Mouse (Mus musculus) common myeloid progenitor, adult 5-6 weeks (primary cell): ENCODE results near the gene Fthl17b. TPM values are rescaled to one million over a fixed set of nuclear protein-coding genes. Genes with fewer than 3 reads are reported as not detected.
A peak's percentile ranks its signal among the peaks of the same experiment; 100 is the strongest.
"Not testable (repeated sequence)": the region's sequence is repeated elsewhere in the genome, so short reads cannot be mapped to it uniquely, and the experiment has no call there.

Source experiments
- ATAC-seq: replicated peaks from 2 replicates; pipeline ENCODE4 v1.8.0; 2016; ENCODE audit warnings: low read depth, mild to moderate bottlenecking, moderate TSS enrichment, inconsistent platforms; ENCODE audit not compliant: poor library complexity, severe bottlenecking
- total RNA-seq: library from RNA; stranded (forward); fragments of 200-1000, 187-1606 nt; gene quantifications from 2 replicates; pipeline ENCODE4 v1.2.3, GENCODE M21; 2017

Fthl17b gene
- not detected in 2 replicates for total RNA-seq

DNA sequence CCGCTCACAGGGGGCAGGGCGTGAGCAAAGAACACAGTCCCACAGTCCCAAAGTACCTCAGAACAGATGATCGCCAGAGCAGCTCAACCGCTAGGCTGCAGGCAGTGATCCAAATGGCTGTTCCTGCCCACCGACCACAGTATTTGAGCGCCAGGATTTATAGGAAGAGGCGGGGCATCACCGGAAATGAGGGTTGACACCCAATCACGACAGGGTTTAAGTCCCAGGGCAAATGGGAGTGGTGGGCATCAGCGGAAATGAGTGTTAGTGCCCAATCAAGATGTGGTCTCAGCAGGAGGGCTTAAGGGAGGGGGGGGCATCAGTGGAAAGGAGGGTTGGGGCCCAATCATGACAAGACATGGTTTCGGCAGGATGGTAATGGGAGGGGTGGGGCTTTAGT, at the start of gene Fthl17b:
Fthl17b (minus strand) TSS at position 101 of the 400 bp plus-strand sequence.
- ATAC-seq, result not testable (repeated sequence)

DNA sequence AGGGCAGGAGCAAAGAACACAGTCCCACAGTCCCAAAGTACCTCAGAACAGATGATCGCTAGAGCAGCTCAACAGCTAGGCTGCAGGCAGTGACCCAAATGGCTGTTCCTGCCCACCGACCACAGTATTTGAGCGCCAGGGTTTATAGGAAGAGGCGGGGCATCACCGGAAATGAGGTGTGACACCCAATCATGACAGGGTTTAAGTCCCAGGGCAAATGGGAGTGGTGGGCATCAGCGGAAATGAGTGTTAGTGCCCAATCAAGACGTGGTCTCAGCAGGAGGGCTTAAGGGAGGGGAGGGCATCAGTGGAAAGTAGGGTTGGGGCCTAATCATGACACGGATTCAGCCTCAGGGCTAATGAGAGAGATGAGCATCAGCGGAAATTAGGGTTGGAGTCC, 23.9 kb upstream of the Fthl17b start, which contains the start of gene Fthl17d:
Fthl17d (minus strand) TSS at position 101 of the 400 bp plus-strand sequence.
- not testable (repeated sequence) for ATAC-seq

DNA sequence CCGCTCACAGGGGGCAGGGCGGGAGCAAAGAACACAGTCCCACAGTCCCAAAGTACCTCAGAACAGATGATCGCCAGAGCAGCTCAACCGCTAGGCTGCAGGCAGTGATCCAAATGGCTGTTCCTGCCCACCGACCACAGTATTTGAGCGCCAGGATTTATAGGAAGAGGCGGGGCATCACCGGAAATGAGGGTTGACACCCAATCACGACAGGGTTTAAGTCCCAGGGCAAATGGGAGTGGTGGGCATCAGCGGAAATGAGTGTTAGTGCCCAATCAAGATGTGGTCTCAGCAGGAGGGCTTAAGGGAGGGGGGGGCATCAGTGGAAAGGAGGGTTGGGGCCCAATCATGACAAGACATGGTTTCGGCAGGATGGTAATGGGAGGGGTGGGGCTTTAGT, 13.7 kb upstream of the Fthl17b start, which contains the start of gene Fthl17c:
Fthl17c (minus strand) TSS at position 101 of the 400 bp plus-strand sequence.
- ATAC-seq, result not testable (repeated sequence)

DNA sequence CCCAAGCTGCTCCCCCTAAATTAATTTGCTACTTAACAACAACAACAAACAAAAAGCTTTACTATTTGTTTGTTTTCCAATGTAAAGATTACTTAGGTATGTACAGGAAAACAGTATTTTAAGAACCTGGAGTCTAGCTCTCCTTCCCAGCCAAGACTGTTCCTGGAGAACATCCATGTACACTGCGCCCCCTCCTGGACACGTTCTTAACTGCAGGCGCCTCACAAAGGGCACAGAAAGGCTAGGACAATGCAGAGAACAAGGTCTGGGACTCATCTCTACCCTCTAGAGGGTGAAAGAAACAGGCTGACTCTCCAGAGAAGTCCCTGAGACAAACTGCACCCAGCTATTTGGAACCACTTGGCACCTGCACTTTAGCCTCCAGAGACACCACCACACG, 1.8 kb upstream of the Fthl17b start:
- ATAC-seq, result not testable (repeated sequence)

DNA sequence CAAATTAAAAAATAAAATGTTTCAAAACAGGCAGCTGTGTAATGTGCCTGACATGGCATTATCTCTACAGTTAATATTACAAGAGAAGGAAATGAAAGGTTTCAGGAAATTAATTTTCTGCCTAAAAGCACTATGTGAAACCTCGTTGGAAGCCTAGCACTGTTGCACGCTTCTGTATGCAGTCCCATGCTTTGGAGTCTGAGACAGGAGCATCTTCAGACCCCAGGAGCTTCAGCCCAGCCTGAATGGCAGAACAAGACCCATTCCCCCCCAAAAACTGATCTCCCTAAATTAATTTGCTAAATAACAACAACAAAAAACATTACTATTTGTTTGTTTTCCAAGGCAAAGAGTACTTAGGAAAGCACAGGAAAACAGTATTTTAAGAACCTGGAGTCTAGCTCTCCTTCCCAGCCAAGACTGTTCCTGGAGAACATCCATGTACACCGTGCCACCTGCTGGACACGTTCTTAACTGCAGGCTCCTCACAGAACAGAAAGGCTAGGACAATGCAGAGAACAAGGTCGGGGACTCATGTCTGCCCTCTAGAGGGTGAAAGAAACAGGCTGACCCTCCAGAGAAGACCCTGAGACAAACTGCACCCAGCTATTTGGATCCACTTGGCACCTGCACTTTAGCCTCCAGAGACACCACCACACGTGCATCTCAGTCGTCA, 14.5 kb downstream of the Fthl17b start:
- peak; percentile 63; the same call in 1 of the 2 replicates for ATAC-seq

DNA sequence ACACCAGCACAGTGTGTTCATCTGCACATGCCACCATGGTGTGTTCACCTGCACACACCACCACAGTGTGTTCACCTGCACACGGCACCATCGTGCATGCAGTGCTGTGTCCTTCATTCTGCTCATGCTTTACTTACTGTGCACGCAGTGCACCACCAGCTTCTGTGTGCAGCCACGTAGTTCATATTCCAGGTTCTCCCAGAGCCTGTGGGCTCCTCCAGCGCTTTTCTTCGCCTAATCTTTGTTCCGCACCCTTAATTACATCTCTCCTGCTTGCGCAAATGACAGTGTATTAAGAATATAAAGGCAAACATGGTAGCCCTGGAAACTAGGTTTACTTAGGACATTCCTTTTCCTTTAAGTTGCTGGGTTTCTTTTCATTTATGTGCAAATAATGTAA, 18.7 kb downstream of the Fthl17b start:
- no peak for ATAC-seq

DNA sequence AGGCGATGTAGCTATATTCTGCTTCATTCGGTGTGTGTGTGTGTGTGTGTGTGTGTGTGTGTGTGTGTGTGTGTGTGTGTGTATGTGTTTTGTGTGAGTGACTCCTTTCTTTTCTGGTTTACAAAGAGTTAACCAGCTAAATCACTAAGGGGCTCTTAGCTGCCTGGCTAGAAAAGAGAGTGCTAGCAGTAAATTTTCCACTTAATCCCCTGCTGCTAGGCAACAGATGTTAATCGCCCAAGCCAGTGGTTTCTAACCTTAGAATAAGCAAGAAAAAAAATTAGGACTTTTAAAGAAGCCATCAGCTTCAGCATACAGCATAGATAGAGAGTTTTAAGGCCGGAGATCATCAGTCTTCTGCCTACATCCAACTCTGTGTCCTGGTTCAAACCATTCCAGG, 35.5 kb downstream of the Fthl17b start:
- ATAC-seq, result no peak

DNA sequence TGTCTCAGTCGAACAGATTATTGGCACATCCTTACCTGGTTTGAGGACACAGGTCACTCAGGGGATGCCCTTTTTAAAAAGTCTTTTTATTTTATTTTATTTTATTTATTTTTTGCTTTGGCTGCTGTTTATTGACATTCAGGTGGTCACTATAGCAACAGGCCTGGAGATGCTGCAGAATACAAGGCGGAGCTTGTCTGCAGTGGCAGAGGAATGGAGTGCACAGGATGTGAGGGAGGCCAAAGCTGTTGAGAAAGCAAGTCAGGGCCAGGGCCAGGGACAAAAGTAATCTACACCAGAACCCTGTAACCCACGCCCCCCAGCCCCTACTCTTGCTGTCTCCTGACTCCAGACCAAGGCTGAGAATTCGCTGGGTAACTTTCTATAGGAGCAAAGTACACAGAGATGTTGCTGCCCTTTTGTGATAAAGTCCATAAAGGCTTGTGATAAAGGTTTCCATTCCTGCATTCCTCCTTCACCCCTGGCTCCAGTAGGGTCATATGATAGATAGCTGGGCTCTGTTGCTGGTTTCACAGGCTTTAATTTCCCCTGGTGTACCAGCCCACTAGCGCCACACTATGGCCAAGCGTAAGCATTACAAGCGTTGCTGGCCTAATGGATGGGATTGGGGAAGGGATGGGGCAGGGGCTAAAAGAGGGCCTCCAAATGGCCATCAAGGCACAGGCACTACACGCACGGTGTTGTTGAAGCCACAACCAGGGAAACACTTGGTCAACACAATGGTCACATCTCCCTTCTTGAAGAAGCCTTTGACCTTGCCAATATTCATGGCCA, 40.8 kb downstream of the Fthl17b start:
- peak; percentile 58; the same call in 1 of the 2 replicates for ATAC-seq

DNA sequence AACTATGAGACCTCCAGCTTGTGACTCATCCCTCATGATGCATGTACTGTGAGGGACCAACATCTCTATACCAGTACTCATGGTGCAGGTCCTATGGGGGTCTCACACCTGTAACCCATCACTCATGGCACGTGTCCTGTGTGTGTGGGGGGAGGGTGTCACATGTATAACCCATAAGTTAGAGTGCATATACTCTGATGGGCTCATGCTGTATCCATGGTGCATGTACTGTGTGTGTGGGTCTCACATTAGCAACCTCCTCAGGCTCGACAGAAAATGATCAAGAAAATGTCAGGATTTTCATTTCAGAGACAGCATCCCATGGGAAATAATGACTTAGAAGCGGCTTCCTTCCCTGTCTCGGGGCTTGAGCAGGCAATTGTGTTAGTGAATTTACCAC, 41.7 kb downstream of the Fthl17b start:
- no peak for ATAC-seq

Other genes starting within 250 kb of the Fthl17b start
- gene Ssx9, start 214.5 kb downstream of the Fthl17b start, total RNA-seq, result not detected in 2 replicates
- gene Ssxb5, start 159.3 kb downstream of the Fthl17b start, total RNA-seq, result not detected in 2 replicates
- gene Gm6592, start 119.0 kb downstream of the Fthl17b start, total RNA-seq, result not detected in 2 replicates
- not detected in 2 replicates for gene Gm5751, start 88.7 kb downstream of the Fthl17b start, total RNA-seq
- 1.5 TPM in 1 of 2 replicates, not detected in the other for gene B630019K06Rik, start 70.6 kb downstream of the Fthl17b start, total RNA-seq
- gene Fthl17c, start 13.6 kb upstream of the Fthl17b start, total RNA-seq, result not detected in 2 replicates
- not detected in 2 replicates for gene Fthl17d, start 23.8 kb upstream of the Fthl17b start, total RNA-seq
- not detected in 2 replicates for gene Fthl17e, start 70.5 kb upstream of the Fthl17b start, total RNA-seq
- gene Fthl17f, start 100.0 kb upstream of the Fthl17b start, total RNA-seq, result not detected in 2 replicates
- gene 4930402K13Rik, start 141.6 kb upstream of the Fthl17b start, total RNA-seq, result not detected in 2 replicates
- 0.14 TPM in 1 of 2 replicates, not detected in the other for gene Lancl3, start 236.9 kb upstream of the Fthl17b start, total RNA-seq